Mouse (Mus musculus): ENCODE data around the gene Apol7e.
A peak's percentile ranks its signal among the peaks of the same experiment; 100 is the strongest.
"Not testable (repeated sequence)": the region's sequence is repeated elsewhere in the genome, so short reads cannot be mapped to it uniquely, and the experiment has no call there.

The Apol7e gene

GRCm38 (mm10) chr15:77740511-77741297 lies 42.0 kb downstream of the Apol7e start:
- DNase-seq (ENCODE audit: low read depth, low spot score): no peak

GRCm38 (mm10) chr15:77741556-77741955 lies 42.9 kb downstream of the Apol7e start:
- DNase-seq (ENCODE audit: low read depth, low spot score): not testable (repeated sequence)

GRCm38 (mm10) chr15:77744632-77745031 lies 46.0 kb downstream of the Apol7e start:
- DNase-seq (ENCODE audit: low read depth, low spot score): no peak

GRCm38 (mm10) chr15:77745081-77745480 lies 46.4 kb downstream of the Apol7e start:
- DNase-seq (ENCODE audit: low read depth, low spot score): no peak

GRCm38 (mm10) chr15:77746326-77746725 lies 47.7 kb downstream of the Apol7e start:
- no peak for DNase-seq (ENCODE audit: low read depth, low spot score)

GRCm38 (mm10) chr15:77748414-77748813 lies 49.8 kb downstream of the Apol7e start:
- DNase-seq (ENCODE audit: low read depth, low spot score): no peak

- DNase-seq (ENCODE audit: low read depth, low spot score): no peak
These were observed 51.1 kb downstream of the Apol7e start for GRCm38 (mm10) chr15:77749717-77750116.

- DNase-seq (ENCODE audit: low read depth, low spot score): no peak
These were observed 51.8 kb downstream of the Apol7e start for GRCm38 (mm10) chr15:77750461-77750860.

- DNase-seq (ENCODE audit: low read depth, low spot score): no peak
These were observed 53.8 kb downstream of the Apol7e start for GRCm38 (mm10) chr15:77752443-77752842.

GRCm38 (mm10) chr15:77755132-77755531 lies 56.5 kb downstream of the Apol7e start:
- DNase-seq (ENCODE audit: low read depth, low spot score): no peak

GRCm38 (mm10) chr15:77756081-77756480 lies 57.4 kb downstream of the Apol7e start:
- no peak for DNase-seq (ENCODE audit: low read depth, low spot score)

GRCm38 (mm10) chr15:77756848-77757247 lies 58.2 kb downstream of the Apol7e start, which contains the start of gene Apol8:
Gene Apol8 (minus strand): TSS chr15:77757003.
- DNase-seq (ENCODE audit: low read depth, low spot score): no peak

GRCm38 (mm10) chr15:77757586-77758226 lies 59.0 kb downstream of the Apol7e start:
- no peak for DNase-seq (ENCODE audit: low read depth, low spot score)

GRCm38 (mm10) chr15:77760037-77760436 lies 61.4 kb downstream of the Apol7e start:
- DNase-seq (ENCODE audit: low read depth, low spot score): no peak

- no peak for DNase-seq (ENCODE audit: low read depth, low spot score)
These were observed 62.4 kb downstream of the Apol7e start for GRCm38 (mm10) chr15:77761083-77761482.

- peak; percentile 56 for DNase-seq (ENCODE audit: low read depth, low spot score)
These were observed 63.1 kb downstream of the Apol7e start for GRCm38 (mm10) chr15:77761561-77762380.

- DNase-seq (ENCODE audit: low read depth, low spot score): no peak
These were observed 64.4 kb downstream of the Apol7e start for GRCm38 (mm10) chr15:77763050-77763449.

GRCm38 (mm10) chr15:77763702-77764101 lies 65.0 kb downstream of the Apol7e start:
- no peak for DNase-seq (ENCODE audit: low read depth, low spot score)

- DNase-seq (ENCODE audit: low read depth, low spot score): peak; percentile 86
These were observed 65.8 kb downstream of the Apol7e start for GRCm38 (mm10) chr15:77764391-77765006.

GRCm38 (mm10) chr15:77765484-77766093 lies 66.9 kb downstream of the Apol7e start:
- DNase-seq (ENCODE audit: low read depth, low spot score): no peak

GRCm38 (mm10) chr15:77766981-77767380 lies 68.3 kb downstream of the Apol7e start:
- DNase-seq (ENCODE audit: low read depth, low spot score): no peak
